Mouse (Mus musculus) liver, postnatal 0 days (tissue): ENCODE measurements around the gene Zfp950. TPM values are rescaled to one million over a fixed set of nuclear protein-coding genes. Genes with fewer than 3 reads are reported as not detected.
"Not testable (repeated sequence)": the region's sequence is repeated elsewhere in the genome, so short reads cannot be mapped to it uniquely, and the experiment has no call there.

ENCODE experiments used
- ATAC-seq: fragments of 200-750 bp; cut with Nextera tagmentation; 2 replicates; pipeline ENCODE4 v1.8.0; 2017; ENCODE audit warnings: mild to moderate bottlenecking, moderate library complexity
- DNase-seq: peaks from one replicate; pipeline ENCODE4 v3.0.0-alpha.2; 2016
- H3K27ac ChIP-seq: fragments of 300-500 bp; sonication (generic); 2 replicates; pipeline ENCODE4 v1.5.1; 2014; ENCODE audit warnings: antibody characterized with exemption, moderate library complexity, mild to moderate bottlenecking, low read depth
- H3K27me3 ChIP-seq: fragments of 300-500 bp; sonication (generic); 2 replicates; pipeline ENCODE4 v1.6.1; 2014; ENCODE audit warnings: low read length, control low read depth, mixed read lengths; ENCODE audit not compliant: insufficient read depth
- H3K36me3 ChIP-seq: fragments of 300-500 bp; sonication (generic); replicated peaks from 2 replicates; pipeline ENCODE4 v1.6.1; 2014; ENCODE audit warnings: mild to moderate bottlenecking, control low read depth, low read length, moderate library complexity, mixed read lengths; ENCODE audit not compliant: insufficient read depth
- H3K4me1 ChIP-seq: fragments of 300-500 bp; sonication (generic); 2 replicates; pipeline ENCODE4 v1.6.1; 2014; ENCODE audit warnings: antibody characterized with exemption, mild to moderate bottlenecking, control low read depth; ENCODE audit not compliant: insufficient read depth
- H3K4me2 ChIP-seq: fragments of 300-500 bp; sonication (generic); 2 replicates; pipeline ENCODE4 v1.6.1; 2014; ENCODE audit warnings: low read depth, mild to moderate bottlenecking, low read length, moderate library complexity, mixed read lengths
- H3K4me3 ChIP-seq: fragments of 300-500 bp; sonication (generic); 2 replicates; pipeline ENCODE4 v1.5.1; 2014; ENCODE audit warnings: low read depth, low read length
- H3K9ac ChIP-seq: fragments of 300-500 bp; sonication (generic); replicated peaks from 2 replicates; pipeline ENCODE4 v1.6.1; 2014; ENCODE audit warnings: mild to moderate bottlenecking, moderate library complexity
- H3K9me3 ChIP-seq: fragments of 300-500 bp; sonication (generic); 2 replicates; pipeline ENCODE4 v1.6.1; 2016; ENCODE audit warnings: mild to moderate bottlenecking, control low read depth, low read length, mixed read lengths
- CTCF ChIP-seq: sonication (generic); IDR thresholded peaks from 2 replicates; pipeline ENCODE4 v1.5.1; 2016; ENCODE audit warnings: antibody characterized with exemption, low read depth
- EP300 ChIP-seq: IDR thresholded peaks from 2 replicates; pipeline ENCODE4 v1.6.1; 2016; ENCODE audit warnings: antibody characterized with exemption, low read depth, mild to moderate bottlenecking
- WGBS: fragments of 180-500 bp; shearing (Covaris S2); extraction: QIAGEN DNeasy Blood & Tissue Kit; methylation state at CpG from one replicate; pipeline ENCODE4 v1.1.7; 2014; ENCODE audit not compliant: insufficient replicate concordance; 5-methylcytosine and 5-hydroxymethylcytosine counted together
- polyA plus RNA-seq: library from polyadenylated mRNA; unstranded; fragments of >200 nt; fragmentation: Nextera tagmentation; extraction: Ambion mirVana; gene quantifications from 2 replicates; pipeline ENCODE4 v1.2.1, GENCODE M21; 2015

Gene Zfp950
- 10.8 and 13.7 TPM in 2 replicates for polyA plus RNA-seq

DNA sequence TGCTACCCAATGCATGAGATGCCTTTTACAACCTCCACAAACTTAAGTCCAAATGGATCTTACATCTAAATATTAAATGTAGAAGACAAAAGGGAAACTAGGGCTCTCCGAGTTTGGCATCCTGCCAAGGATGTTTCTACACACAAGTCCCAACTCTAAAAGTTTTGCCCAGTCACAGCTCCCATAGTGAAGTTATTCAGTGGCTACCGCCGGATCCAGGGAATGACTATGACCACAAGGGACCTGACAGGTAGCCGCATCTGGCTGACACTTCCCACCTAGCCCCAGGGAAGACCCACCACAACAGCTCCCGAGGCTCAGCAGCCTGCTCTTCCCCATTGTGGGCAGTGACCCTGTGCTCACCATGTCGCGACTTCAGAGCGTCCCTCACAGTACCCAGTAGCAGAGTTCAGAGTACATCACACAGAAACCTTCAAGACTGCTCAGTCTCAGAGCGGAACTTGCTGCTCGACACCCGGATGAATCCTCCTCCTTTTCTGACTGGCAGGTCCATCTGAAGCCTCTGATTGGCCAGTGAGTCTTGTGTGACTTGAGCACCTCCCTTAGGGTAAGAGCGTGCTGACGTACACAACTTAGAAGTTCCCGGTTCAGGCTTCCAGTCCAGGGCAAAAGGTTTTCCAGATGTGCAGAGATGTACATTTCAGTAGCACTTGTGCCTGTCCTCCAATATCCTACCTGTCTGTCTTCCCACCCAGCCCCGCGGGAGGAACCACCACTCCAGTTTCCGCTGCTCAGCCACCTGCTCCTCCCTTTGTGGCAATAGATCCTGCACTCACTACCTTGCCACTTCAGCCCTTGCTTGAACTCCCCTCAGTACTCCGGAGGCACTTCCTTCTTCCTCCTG, at the start of gene Zfp950:
Gene Zfp950, minus strand, starts transcription at position 499 of the 865 bp plus-strand sequence.
- Histone ChIP-seq H3K27me3 (no peaks in the 10 kb centered on the region), H3K4me1 (peaks cover 16% of the 10 kb centered on the region), H3K4me2 (peak within 1 kb of the TSS; percentile 78), H3K9me3 (no peaks in the 10 kb centered on the region), H3K27ac (peak within 1 kb of the TSS; percentile 95), H3K4me3 (peak within 1 kb of the TSS; percentile 93), H3K36me3 (no peaks in the 10 kb centered on the region), H3K9ac (peak within 1 kb of the TSS; percentile 88)
- no peak for TF ChIP-seq EP300
- TF ChIP-seq CTCF: no peak
- 1% methylated on average over 18 of the region's 18 CpGs for WGBS
- ATAC-seq (peak; percentile 100), DNase-seq (peak; percentile 82)

DNA sequence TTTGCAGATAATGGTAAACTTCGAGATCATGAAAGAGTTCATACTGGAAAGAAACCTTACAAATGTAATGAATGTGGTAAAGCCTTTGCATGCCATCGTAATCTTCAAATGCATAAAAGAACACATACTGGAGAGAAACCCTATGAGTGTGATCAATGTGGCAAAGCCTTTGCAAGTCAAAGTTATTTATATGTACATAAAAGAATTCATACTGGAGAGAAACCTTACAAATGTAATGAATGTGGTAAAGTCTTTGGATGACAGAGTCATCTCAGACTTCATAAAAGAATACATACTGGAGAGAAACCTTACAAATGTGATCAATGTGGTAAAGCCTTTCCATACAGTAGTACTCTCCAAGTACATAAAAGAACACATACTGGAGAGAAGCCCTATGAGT, 43.0 kb upstream of the Zfp950 start, which contains the start of gene Gm6020:
Gene Gm6020, plus strand, starts transcription at position 301 of the 400 bp plus-strand sequence.
- H3K27me3 ChIP-seq, H3K9me3 ChIP-seq, H3K4me3 ChIP-seq, H3K4me1 ChIP-seq, DNase-seq, H3K9ac ChIP-seq, H3K27ac ChIP-seq, ATAC-seq, H3K4me2 ChIP-seq, H3K36me3 ChIP-seq: not testable (repeated sequence)
- WGBS: 68% methylated on average over 2 of the region's 2 CpGs

DNA sequence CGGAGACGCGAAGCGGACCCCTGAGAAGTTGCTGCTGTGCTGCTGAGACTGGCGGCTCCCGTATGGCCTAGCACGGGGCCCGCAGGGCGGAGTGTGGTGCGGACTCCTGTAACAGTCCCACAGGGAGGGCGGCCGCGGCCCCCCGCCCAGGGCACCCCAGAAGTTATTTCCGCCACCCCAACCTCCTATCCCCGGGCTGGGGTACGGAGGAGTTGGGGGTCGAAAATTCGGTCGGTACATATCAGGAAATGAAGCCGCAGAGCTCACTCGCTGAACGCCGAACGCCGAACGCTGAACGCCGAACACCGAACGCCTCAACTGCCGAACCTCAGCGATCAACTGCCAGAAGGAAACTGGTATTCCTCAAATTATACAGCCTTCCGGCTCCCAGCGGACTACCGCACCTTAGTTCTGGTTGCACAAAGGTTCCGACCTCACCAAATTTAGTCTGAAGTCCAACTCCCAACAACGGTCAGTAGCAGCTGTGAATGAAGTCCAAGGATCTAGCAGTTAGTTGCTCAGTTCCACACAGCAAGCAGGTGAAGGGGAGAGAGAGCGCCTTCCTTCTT, 35.2 kb upstream of the Zfp950 start, which contains the start of gene Gm7102:
Gene Gm7102, minus strand, starts transcription at position 554 of the 569 bp plus-strand sequence.
- no peak for TF ChIP-seq EP300
- no peak within 1 kb of the TSS for H3K27ac ChIP-seq
- H3K36me3 ChIP-seq: no peaks in the 10 kb centered on the region
- DNase-seq (no peak), ATAC-seq (no peak)
- no peaks in the 10 kb centered on the region for H3K4me1 ChIP-seq
- H3K9me3 ChIP-seq: no peaks in the 10 kb centered on the region
- H3K27me3 ChIP-seq: no peaks in the 10 kb centered on the region
- peak within 1 kb of the TSS; percentile 52 for H3K4me2 ChIP-seq
- peak within 1 kb of the TSS; percentile 30; the same call in 1 of the 2 replicates for H3K9ac ChIP-seq
- H3K4me3 ChIP-seq: peak within 1 kb of the TSS; percentile 20; the same call in 1 of the 2 replicates
- WGBS: 34% methylated on average over 39 of the region's 39 CpGs

DNA sequence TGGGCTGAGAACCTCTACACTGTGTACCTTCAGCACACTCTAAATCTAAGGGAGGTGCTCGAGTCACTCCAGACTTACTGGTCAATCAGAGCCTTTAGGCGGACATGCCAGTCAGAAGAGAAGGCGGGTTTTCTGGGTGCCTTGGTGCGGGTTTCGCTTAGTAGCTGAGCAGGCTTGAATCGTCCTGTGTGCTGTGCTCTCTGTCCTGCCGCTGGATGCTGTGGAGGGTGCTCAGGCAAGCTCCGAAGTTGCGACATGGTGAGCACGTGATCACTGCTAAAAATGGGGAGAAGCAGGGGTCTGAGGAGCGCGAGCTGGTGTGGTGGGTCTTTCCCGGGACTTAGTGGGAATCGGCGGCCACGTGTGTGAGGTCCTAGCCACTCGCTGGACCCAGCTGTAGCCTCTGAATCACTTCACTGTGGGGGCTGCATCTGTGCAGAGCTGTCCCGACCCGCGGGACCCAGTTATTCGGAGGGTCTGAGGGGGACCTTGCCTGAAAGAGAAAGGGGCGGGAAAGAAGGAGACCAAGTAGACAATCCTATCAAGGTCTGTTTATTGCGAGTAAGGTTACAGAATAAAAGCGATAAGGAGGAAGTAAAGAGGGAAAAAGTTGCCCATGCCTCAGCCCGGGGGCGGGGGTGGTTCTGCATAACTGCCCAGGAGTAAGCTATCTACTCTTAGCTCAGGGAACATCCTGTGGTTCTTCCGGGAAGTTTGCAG, 11.2 kb upstream of the Zfp950 start:
- Histone ChIP-seq H3K27me3 (no peaks in the 10 kb centered on the region), H3K9me3 (no peaks in the 10 kb centered on the region), H3K9ac (peak overlapping the region; percentile 64), H3K4me2 (peak overlapping the region; percentile 85), H3K36me3 (no peaks in the 10 kb centered on the region), H3K4me3 (peak overlapping the region; percentile 54), H3K27ac (no peak overlapping the region), H3K4me1 (peaks cover 6% of the 10 kb centered on the region)
- TF ChIP-seq CTCF (no peak), EP300 (no peak)
- DNase-seq (peak; percentile 42), ATAC-seq (peak; percentile 85)
- 2% methylated on average over 27 of the region's 27 CpGs for WGBS

DNA sequence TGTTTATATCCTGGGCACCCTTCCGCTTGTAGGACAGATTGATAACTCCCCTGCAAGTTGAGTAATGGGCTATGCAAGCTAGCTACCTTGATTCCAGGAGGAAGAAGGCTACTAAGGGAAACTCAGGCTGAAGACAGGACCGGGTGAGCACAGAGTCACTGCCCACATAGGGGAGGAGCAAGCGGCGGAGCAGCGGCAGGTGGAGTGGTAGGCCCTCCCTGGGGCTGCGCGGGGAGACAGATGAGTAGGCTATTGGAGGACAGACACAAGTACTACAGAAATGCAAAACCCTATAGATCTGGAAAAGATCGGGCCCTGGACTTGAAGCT, 10.7 kb upstream of the Zfp950 start:
- H3K9ac ChIP-seq: peak overlapping the region; percentile 64
- no peaks in the 10 kb centered on the region for H3K9me3 ChIP-seq
- peak overlapping the region; percentile 85 for H3K4me2 ChIP-seq
- peak overlapping the region; percentile 54 for H3K4me3 ChIP-seq
- no peaks in the 10 kb centered on the region for H3K36me3 ChIP-seq
- no peak for TF ChIP-seq EP300
- TF ChIP-seq CTCF: no peak
- peaks cover 6% of the 10 kb centered on the region for H3K4me1 ChIP-seq
- 8% methylated on average over 8 of the region's 8 CpGs for WGBS
- no peak overlapping the region for H3K27ac ChIP-seq
- DNase-seq: peak; percentile 65
- no peaks in the 10 kb centered on the region for H3K27me3 ChIP-seq
- peak; percentile 87 for ATAC-seq

DNA sequence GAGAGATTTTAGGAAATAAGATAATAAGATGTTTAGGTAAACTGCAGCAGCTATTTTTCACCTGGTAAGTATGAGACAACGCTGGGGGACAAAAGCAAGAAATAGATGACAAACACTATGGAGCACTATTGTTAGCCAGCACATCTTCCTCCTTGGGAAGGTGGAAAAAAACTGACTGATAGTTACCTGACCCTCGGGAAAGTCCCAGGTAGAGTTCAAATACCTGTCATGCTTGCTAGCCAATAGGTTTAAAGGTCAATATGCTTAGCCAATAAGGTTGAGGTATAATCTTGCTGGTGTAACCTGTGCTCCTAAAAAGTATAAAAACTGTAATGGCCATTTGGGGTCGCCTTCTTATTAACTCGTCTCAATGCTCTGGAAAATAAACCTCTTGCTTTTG, 659 bp upstream of the Zfp950 start:
- H3K9me3 ChIP-seq: no peaks in the 10 kb centered on the region
- no peak for ATAC-seq
- WGBS: 31% methylated on average over 4 of the region's 4 CpGs
- no peak for DNase-seq
- H3K9ac ChIP-seq: peak overlapping the region; percentile 88
- peaks cover 16% of the 10 kb centered on the region for H3K4me1 ChIP-seq
- no peaks in the 10 kb centered on the region for H3K27me3 ChIP-seq
- H3K4me3 ChIP-seq: peak overlapping the region; percentile 93
- TF ChIP-seq EP300: no peak
- TF ChIP-seq CTCF: no peak
- H3K36me3 ChIP-seq: no peaks in the 10 kb centered on the region
- peak overlapping the region; percentile 95 for H3K27ac ChIP-seq
- H3K4me2 ChIP-seq: peak overlapping the region; percentile 78
